Mouse (Mus musculus) cerebellum, adult 18-20 months (tissue): ENCODE data around the gene Apobec2.
"Not testable (repeated sequence)": the region's sequence is repeated elsewhere in the genome, so short reads cannot be mapped to it uniquely, and the experiment has no call there.

ENCODE experiments used
- DNase-seq, 2 experiments: peaks; one replicate each; pipeline ENCODE4 v3.0.0; 2021

Apobec2 gene

DNA sequence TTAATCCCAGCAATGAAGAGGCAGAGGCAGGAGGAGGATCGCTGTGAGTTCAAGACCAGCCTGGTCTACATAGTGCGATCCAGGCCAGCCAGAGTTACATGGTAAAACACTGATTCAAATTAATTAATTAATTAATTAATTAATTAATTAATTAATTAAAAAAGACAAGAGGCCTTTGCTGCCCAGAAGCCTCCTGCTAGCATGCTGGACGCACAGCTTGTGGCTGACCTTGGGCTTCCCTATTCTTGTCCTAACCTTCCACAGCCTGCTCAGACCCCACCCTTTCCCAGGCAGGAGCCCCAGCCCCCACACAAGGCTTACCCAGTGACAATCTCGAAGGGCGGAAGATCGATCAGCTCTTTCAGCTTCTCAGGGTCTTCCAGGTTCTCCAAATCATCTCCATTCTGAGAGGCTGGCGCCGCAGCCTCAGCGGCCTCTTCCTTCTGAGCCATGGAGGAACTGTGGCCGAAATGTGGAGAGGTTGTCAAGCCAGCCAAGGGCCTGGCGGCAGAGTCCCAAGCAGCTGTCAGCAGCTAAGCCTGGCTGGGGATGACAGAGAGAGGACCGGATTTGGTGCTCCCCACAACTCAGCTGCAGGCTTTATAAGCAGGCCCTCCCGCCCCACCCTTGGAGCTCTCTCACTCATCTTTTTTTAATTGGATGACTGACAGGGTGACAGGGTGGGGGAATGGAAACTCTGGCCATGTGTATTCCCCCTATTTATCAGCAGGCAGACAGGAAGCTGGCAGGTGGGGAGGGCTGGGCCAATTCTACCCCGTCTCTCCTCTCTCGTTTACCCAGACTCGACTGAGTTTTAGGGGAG, at the start of gene Apobec2:
Gene Apobec2 (minus strand): TSS at position 773 of the 823 bp plus-strand sequence.
- no peak for DNase-seq

DNA sequence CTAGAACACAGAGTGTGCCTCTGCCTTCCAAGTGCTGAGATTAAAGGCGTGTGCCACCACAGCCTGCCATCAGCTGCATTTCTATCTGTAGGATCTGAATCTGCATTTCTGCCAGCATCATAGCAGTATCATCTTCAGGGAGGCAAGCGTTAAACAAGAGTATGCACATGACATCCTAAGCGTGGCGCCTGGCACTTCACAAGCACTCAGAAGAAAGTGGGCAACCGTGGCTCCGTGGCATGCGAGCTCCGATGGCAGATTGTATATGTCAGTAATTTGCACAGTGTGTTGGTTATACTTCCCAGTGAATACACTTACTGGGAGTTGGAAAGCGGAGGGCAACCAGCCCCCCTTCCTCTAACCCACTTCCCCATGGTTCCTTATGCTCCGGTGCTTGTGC, 47.2 kb upstream of the Apobec2 start:
- DNase-seq: no peak

DNA sequence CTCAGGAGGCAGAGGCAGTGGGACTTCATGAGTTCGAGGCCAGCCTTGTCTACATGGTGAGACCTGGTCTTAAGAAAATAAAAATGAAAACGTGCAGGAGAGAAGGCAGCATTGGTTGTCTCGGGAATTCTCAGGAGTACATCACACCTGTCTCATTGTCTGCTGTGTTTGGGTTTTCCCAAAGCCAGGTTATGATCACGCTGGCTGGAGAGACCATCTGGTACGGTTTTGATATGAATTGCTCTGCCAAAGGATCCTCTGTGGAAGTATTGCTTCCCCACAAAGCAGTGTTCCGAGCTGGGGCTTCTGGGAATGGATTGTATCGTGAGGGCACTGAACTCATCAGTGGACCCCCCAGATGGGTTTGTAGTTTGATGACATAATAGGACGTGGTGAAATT, 42.7 kb upstream of the Apobec2 start:
- DNase-seq: peak in 1 of 2 experiments; percentile 11

DNA sequence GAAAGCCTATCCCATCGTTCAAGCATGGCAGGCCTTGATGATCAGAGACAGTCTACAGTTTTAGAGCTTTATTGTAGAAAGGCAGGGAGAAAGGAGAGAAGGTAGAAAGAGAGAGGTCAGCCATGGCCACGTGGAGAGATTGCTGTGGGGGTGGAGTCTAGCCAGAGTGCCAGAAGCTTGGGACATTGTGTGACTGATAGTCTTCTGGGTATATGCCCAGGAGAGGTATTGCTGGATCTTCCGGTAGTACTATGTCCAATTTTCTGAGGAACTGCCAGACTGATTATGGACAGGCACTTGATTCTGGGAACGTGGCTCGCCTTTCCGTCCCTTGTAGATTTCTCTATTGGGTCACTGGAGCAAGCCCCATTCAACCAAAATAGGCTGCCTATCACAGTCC, 41.6 kb upstream of the Apobec2 start:
- not testable (repeated sequence) for DNase-seq

DNA sequence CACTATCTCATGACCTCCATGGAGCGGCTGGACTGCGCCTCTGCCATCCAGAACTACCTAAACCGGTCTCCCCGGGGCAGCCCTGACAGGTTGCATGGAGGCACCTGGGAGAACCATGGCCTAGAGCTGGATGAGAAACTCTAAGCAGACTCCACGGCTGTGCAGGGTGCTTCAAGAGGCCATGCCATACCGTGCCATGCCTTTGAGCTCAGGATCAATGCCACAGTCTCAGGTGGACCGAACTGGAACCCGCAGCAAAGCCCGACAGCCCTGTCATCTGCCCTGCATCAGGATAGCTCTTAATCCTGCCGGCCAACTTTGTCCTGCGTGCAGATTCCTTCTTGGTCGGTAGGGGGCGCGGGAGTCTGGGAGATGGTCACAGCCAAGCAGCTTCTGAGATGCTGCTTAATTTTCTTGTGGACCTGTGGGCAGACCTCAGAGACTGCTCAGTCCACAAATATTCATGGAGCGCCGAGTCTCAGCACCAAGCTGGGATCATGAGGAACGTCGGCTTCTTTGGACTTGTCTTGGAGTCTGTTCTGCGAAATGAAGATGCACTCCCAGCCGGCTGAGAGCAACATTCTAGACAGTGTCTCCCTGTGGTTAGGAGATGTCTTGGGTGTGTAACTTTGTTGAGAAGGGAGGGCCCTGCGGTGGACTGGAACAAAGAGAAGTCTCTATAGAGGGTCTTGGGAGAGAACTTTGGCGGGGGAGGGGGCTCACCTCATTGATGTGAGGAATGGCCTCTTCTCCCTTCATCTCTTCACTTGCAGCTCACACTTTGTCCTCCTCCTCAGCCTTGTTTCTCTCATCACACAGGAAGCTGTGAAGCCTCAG, 34.9 kb upstream of the Apobec2 start:
- DNase-seq: peak; percentile 88 to 93

DNA sequence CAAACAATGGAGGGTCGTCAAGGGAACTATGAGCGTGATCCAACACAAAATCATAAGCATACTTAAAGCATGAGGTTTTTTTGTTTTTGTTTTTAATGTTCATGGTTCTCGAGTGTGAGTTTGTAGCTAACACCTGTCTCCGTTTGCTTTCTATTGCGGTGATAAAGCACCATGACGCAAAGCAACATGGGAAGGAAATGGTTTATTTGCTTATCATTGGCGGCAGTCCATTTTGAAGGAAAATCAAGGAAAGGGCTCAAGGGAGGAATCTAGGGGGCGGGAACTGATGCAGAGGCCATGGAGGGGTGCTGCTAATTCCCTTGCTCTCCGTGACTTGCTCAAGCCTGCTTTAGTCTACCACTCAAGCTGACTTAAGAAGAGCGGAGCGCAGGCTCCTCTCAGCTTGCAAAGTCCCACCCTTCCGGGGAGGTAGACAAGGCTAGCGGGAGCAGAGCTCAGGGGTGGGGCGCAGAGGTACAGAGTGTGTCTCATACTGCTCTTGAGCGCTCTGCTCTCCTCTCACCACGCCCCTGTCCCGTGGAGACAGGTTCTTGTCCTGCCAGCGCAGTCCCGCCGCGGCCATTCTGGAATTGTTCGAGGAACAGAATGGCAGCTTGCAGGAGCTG, 34.2 kb upstream of the Apobec2 start:
- DNase-seq: no peak

DNA sequence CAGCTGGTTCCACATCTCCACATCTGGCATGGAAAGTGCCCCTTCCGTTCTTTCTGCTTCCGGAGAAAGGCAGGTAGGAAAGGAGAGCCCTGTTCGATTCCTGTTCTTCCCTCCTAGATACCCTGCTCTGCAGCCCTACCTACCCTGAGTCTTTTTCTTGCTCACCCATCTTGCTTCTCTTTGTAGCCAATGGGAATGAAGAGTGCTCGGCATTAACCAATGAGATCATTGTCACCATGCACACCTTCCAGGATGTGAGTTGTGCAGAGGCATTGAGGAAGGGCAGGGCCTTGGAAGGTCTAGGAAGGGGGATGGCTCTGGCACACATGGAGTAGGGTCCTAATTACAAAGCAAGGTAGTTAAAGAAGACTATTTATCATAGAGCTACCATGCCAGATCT, 30.7 kb upstream of the Apobec2 start:
- DNase-seq: no peak

DNA sequence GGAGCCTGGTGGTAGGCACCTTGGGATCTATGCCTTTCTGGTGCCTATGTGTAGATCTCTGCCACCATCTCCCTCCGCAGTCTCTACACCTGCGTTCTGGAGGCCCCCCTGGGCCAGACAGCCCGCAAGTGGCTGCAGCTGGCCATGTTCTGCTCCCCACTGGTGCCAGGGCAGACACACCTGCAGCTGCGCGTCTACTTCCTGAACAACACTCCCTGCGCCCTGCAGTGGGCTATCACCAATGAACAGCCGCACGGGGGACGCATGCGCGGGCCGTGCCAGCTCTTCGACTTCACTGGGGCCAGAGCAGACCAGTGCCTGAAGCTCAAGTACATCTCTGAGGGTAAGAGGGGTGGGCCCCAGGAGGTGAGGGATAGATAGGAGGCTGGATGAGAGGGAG, 29.4 kb upstream of the Apobec2 start:
- no peak for DNase-seq

DNA sequence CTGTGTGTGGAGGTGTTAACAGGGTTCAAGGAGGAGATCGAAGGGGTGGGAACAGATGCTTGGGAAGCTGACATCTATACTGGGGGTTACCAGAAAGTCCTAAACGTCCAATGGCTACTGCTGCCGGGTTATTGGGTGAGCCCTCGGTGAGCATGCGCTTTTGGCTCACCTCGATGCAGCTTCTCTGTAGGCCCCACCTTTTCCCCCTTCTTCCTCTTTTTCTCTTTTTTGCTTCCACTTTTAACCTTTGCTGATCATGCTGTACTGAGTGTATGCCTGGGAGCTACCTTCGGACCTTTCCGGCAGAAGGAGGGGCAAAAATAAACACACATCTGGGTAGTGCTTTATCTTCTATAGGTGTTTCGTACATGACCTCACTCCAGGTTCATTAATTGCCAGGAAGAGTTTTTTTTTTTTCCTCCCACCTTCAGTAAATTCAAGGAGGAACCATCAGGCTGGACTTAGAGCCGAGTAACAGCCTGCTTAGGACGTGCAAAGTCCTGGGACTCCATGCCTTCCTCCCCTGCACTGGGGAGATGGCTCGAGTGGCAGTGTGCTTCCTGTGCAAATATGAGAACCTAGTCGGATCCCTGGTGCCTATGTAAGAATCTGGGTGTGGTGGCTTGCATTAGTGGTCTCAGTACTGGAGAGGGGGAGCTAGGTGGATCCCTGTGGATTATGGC, 25.4 kb upstream of the Apobec2 start:
- no peak for DNase-seq

DNA sequence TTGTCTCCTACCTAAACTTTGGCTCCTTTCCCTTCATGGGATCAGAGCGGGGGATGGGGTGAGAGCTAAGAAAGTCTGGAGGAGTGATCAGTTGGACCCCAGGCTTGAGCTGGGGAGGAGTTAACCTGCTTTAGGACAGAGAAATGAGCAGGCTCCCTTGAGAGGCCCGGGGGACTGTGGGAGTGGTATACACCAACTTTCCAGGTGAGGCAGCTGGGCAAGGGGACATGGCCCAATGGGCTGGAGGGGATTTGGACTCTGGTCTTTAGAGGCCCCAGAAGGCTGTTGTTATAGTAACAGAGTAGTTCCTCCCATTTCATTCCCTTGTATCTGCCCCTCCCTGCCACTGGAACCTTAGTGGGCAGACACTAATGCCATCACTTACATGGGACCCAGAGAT, 23.2 kb upstream of the Apobec2 start:
- DNase-seq: no peak

DNA sequence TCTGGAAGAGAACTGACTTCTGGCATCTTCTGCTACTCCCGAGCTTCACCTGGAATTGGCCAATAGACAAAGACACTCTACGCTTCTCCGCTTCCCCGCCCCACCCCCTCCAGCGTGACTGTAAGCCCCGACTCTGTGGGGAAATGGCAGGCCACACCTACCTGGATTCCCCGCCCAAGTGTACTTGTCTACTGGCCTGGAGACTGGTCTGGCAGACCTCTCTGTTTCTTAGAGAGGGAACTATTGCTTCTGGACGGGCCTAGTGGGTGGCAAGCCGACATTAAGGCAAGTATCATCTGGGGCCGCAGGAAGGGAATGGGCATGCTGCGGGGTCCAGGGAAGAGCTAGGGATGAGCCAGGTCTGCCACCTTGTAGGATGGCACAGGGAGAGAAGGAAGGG, 22.0 kb upstream of the Apobec2 start, which contains the start of gene Unc5cl:
Gene Unc5cl (plus strand): TSS at position 214 of the 400 bp plus-strand sequence.
- no peak for DNase-seq

DNA sequence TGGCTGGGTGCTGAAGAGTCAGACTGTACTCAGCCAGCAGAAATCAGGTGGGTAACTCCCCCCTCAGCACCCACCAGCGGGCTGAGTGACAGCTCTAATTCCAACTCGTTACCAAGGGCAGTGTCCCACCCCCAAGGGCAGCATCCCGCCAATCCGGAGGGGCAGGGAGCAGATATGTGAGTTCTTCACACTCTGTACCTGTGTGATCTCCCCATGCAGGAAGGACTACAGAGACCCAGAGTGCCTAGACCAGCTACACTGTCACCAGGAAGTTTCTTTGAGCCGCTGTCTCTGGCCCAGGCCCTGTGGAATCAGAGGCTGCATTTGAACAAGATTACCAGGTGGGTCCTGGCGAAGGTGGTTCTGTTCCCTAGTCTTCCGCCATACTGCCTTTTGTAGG, 21.5 kb upstream of the Apobec2 start:
- no peak for DNase-seq

DNA sequence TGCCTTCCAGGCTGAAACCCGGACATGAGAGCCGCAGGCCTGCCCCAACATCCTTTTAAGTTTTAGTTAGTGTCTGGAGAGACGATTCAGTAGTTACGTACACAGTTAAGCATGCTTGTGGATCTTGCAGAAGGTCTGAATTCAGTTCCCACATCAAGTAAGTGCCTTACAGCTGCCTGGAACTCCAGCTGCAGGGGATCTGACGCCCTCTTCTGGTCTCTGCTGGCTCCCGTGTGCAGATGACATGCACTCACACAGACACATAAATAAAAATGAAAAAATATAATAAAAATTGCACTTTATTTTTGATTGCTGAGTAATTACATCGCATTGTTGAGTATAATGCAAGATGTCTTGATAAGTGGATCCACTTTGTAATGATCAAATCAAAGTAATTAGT, 20.8 kb upstream of the Apobec2 start:
- no peak for DNase-seq

DNA sequence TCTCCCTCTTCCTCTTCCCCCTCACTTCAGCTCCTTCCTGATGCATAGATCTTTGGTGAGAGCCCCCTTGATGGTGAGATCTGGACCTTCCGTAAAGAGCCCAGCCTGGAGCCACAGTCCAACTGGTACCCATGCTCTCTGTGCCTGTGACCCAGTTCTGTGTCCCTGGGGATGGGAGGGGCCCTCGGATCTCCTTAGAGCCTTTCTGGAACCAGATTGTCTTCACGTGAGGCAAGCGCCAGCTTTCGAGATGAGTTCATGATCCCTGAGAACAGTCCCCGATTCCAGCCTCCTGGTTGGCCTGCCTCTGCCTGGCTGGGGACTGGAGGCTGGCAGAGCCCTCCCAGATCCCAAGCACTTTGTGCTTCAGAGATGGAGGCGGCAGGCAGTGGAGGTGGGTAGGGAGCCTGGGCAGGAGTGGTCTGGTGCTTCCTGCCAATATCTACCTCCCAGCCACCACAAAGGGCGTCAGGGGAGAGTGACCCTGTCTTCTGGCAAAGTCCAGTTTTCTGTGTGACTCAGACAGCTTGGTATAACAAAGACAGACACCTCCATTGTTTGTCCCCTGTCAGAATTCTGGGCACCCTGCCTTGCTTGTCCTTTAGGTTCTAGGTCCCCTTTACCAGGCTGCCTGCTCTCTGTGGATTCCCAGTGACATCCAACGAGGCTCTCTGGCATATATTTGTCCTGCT, 19.2 kb upstream of the Apobec2 start:
- DNase-seq: no peak

DNA sequence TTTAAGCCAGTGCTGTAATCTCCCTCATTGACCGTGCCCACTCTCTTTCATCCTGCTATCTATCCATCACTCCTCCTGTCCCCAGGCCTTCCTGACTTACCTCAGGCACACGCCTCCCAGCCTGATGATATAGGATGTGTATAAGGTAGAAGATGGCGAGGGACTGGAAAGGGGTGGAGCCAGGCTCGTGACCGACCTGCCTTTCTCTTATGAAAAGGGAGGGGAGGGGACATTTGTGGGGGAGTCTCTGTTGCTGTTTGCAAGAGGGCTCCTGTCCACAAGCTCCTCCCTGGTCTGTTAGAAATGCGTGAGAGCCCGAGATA, 18.6 kb upstream of the Apobec2 start, which contains the start of gene Tspo2:
Gene Tspo2 (minus strand): TSS at position 170 of the 323 bp plus-strand sequence.
- DNase-seq: no peak

DNA sequence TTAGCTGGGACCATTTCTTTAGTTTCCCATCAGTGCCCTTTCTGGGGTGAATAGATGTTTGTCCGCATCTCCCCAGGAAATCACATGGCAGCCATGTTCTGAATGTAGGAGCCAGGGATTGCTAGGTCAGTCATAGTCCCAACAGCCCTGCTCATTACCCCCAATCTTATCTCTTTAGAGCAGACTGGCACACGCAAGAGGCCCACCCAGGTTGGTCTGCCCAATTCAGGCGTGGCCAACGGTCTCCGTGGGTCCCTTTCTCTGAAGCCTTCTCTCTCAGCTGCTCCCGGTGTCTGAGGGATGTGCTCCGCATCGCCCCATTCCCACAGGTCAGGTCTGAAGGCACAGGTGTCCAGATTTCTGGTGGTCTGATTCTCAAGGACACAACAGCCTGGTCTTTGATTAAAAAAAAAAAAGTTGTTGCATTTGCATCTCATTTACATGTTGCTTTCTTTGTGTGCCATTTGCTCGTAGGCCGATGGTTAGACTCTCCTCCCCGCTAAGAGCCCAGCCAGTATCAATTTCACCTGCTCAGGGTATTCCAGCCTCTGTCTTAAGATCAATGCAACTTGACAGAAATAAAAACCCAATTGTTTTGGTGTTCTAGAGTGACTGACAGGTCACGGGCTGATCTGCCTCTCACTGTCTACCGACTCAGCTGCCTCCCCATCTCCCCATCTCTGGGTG, 18.1 kb upstream of the Apobec2 start:
- no peak for DNase-seq

DNA sequence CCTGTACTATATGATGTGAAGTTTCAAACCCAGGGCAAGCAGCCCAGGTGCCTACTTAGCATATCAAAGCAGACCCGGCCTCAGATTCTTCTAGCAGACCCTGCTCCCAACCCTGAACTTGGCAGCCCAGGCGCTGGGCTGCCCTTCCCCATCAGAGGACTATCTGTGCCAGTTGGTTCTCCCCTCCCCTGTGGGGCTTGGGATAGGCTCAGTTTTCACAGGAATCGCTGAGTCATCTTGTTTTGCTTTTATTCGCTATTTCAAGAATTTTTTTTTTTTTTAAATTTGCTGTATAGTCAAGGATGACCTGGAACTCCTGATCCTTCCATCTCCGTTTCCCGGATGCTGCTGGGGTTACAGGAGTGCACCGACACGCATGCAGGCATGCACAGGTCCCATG, 14.9 kb upstream of the Apobec2 start:
- DNase-seq: no peak

DNA sequence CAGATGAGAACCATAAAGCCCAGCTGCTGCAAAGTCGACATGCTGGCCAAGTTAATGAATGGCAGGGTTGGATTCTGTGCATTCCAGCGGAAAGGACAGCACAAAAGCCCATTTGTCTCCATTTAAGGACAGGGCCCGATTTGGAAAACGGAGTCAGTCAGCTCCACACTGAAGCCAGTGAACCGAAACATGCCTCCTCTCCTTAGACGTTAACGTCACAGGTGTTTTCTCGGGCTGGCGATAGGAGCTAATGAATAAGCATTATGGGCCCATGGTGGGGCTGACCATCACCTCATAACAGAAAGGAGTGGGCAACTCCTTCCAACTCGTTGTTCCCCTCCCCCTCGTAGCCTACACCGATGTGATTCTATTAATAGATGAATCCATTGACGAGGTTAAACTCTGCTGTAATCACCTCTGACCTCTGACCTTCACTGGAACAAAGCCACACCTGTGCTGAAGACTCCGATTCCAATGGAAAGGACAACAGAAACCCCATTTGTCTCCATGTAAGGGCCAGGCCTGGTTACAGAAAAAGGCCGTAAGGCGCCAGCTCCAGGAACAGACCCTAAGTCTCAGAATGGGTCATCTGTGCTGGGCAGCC, 10.9 kb upstream of the Apobec2 start:
- DNase-seq: no peak

DNA sequence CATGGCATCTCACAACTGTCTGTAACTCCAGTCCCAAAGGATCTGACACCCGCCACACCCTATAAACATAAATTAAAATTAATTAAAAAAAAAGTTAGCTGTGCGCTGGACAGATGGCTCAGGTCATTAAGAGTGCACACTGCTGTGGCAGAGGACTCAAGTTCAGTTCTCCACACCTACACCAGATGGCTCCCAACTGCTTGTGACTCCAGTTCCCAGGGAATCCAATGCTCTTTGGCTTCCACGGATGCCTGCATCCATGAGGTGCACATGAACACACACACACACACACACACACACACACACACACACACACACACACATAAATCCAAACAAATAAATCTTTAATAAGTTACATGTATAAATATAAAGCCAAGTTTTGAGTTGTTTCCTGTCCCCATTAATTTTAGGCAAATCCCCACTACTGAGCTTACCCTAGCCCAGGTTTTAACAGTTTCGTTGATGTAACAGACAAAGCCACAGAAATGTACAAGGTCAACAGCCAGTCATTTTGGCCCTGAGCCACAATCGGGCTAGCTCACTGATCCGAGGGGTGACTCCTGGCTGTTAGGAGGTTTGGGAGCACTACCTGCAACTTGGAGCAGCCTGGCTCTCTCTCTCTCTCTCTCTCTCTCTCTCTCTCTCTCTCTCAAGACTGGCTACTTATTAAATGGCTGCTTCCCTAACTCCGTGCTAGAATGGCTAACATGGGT, 10.2 kb upstream of the Apobec2 start:
- DNase-seq: no peak

DNA sequence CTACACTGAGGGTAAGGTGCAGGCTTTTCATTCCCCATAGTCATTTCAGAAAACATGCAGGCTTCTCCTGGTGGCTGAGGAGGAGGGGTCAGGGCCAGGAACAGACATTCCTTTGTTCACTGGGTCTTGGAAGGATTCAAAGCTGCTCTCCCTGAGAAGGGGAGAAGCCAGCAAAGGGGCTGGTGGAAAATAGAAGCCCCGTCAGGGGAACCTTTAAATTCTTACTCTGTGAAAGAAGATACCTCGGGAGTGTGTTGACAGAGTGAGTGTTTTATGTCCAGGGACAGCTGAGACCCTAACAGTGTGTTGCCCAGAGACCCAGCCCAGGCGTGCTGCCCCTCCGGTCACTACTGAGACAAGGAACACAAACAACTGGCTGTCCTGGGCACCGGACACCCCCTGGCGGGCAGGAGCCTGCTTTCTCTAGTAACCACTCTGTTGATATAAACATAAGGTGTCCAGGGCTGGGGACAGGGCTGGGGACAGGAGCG, 4.7 kb upstream of the Apobec2 start:
- no peak for DNase-seq

DNA sequence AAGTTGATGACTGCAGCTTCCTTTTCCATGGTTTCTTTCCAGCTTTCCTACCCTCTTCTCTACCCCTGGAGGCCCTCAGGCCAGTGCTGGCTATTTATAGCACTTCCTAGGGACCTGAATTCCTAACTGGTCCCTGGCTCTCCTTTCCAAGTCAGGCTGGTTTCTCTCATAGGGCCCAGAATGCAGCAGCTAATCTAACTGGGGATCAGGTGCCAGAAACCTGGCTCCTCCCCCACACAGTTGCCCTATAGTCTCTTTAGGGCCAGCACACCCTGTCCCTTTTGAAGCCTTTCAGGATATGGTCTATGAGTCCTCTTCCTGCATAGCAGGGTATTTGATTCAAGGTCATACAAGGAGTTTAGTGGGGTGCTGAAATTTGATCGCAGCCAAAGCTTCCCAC, 3.8 kb upstream of the Apobec2 start:
- DNase-seq: no peak
